Mouse (Mus musculus) testis, adult 2 months (tissue): ENCODE results near the gene Bpifb4.

Experiments used
- CTCF ChIP-seq: fragments of 200-500 bp; IDR thresholded peaks from 2 replicates; pipeline ENCODE4 v1.5.1; 2012; ENCODE audit warnings: low read depth, mild to moderate bottlenecking, inconsistent platforms, low read length, moderate library complexity; ENCODE audit not compliant: control insufficient read depth, insufficient read depth, insufficient replicate concordance
- POLR2A ChIP-seq: fragments of 200-500 bp; IDR thresholded peaks from 2 replicates; pipeline ENCODE4 v1.6.1; 2012; ENCODE audit warnings: low read depth, mild to moderate bottlenecking, inconsistent platforms, low read length, moderate library complexity; ENCODE audit not compliant: control insufficient read depth

DNA sequence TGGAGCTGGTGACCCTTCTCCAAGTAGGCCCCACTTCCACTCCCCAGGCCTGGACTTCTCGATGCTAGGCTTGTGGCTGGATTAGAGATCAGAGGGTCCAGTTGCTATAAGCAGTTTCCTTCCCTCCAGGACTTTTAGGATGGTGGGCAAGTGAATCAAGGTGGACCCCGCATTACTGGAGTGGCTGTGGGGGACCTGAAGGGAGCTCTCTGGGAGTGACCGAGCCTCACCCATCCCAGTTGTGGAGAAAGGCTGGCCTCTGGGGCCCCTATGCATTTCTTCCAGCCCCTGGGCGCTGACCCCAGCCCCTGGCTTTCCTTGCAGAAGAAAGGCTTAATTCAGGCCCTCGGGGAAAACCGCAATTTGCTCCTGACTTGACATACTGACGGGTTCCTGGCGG lies 20.1 kb upstream of the Bpifb4 start, which contains the start of gene Bpifb3:
- TF ChIP-seq CTCF = no peak
- no peak for TF ChIP-seq POLR2A
